Mouse (Mus musculus) neural tube, embryonic 15.5 days (tissue): ENCODE data around the gene 2410004B18Rik. TPM values are rescaled to one million over a fixed set of nuclear protein-coding genes. Genes with fewer than 3 reads are reported as not detected.

Experiments
- ATAC-seq: fragments of 200-750 bp; cut with Nextera tagmentation; 2 replicates; pipeline ENCODE4 v1.8.0; 2017; ENCODE audit warnings: mild to moderate bottlenecking, moderate TSS enrichment, moderate library complexity; ENCODE audit not compliant: low FRiP score
- H3K27ac ChIP-seq: fragments of 300-500 bp; sonication (generic); replicated peaks from 2 replicates; pipeline ENCODE4 v1.5.1; 2015; ENCODE audit warnings: mild to moderate bottlenecking, inconsistent platforms
- H3K27me3 ChIP-seq: fragments of 300-500 bp; sonication (generic); replicated peaks from 2 replicates; pipeline ENCODE4 v1.6.1; 2015; ENCODE audit warnings: inconsistent platforms
- H3K36me3 ChIP-seq: fragments of 300-500 bp; sonication (generic); 2 replicates; pipeline ENCODE4 v1.6.1; 2015; ENCODE audit warnings: inconsistent platforms
- H3K4me1 ChIP-seq: fragments of 300-500 bp; sonication (generic); 2 replicates; pipeline ENCODE4 v1.6.1; 2015; ENCODE audit warnings: inconsistent platforms
- H3K4me2 ChIP-seq: fragments of 300-500 bp; sonication (generic); 2 replicates; pipeline ENCODE4 v1.6.1; 2015; ENCODE audit warnings: inconsistent platforms, mild to moderate bottlenecking, moderate library complexity
- H3K4me3 ChIP-seq: fragments of 300-500 bp; sonication (generic); replicated peaks from 2 replicates; pipeline ENCODE4 v1.5.1; 2015; ENCODE audit warnings: mild to moderate bottlenecking, inconsistent platforms
- H3K9ac ChIP-seq: fragments of 300-500 bp; sonication (generic); replicated peaks from 2 replicates; pipeline ENCODE4 v1.6.1; 2015; ENCODE audit warnings: mild to moderate bottlenecking, inconsistent platforms
- H3K9me3 ChIP-seq: fragments of 300-500 bp; sonication (generic); replicated peaks from 2 replicates; pipeline ENCODE4 v1.6.1; 2016; ENCODE audit warnings: inconsistent platforms
- WGBS: fragments of 180-500 bp; shearing (Covaris S2); methylation state at CpG from one replicate; pipeline ENCODE4 v1.1.7; 2015; ENCODE audit warnings: mixed read lengths; 5-methylcytosine and 5-hydroxymethylcytosine counted together
- polyA plus RNA-seq: library from polyadenylated mRNA; unstranded; fragments of >200 nt; fragmentation: Nextera tagmentation; extraction: Ambion mirVana; gene quantifications from 2 replicates; pipeline ENCODE4 v1.2.1, GENCODE M21; 2015

The 2410004B18Rik gene
- 70.1 and 79.9 TPM in 2 replicates for polyA plus RNA-seq

GRCm38 (mm10) chr3:145937505-145938404 is at the start of gene 2410004B18Rik:
Gene 2410004B18Rik, plus strand, starts transcription at chr3:145938014.
- peak within 1 kb of the TSS; percentile 87 for H3K9ac ChIP-seq
- H3K4me2 ChIP-seq: peak within 1 kb of the TSS; percentile 78
- H3K27ac ChIP-seq: peak within 1 kb of the TSS; percentile 84
- peaks cover 36% of the 10 kb centered on the region for H3K4me1 ChIP-seq
- WGBS: 2% methylated on average over 65 of the region's 70 CpGs
- no peaks in the 10 kb centered on the region for H3K27me3 ChIP-seq
- H3K36me3 ChIP-seq: peaks cover 28% of the 10 kb centered on the region
- peak within 1 kb of the TSS; percentile 98 for H3K4me3 ChIP-seq
- ATAC-seq: peak; percentile 96
- H3K9me3 ChIP-seq: no peaks in the 10 kb centered on the region

- Histone ChIP-seq H3K4me1 (peaks cover 8% of the 10 kb centered on the region), H3K9ac (no peak overlapping the region), H3K9me3 (no peaks in the 10 kb centered on the region), H3K27ac (peak overlapping the region; percentile 58), H3K4me2 (no peak overlapping the region), H3K27me3 (no peaks in the 10 kb centered on the region; the same call in 1 of the 2 replicates), H3K4me3 (no peak overlapping the region), H3K36me3 (no peaks in the 10 kb centered on the region)
- 34% methylated on average over 18 of the region's 18 CpGs for WGBS
- ATAC-seq: peak; percentile 84
These were observed 47.3 kb upstream of the 2410004B18Rik start for GRCm38 (mm10) chr3:145890346-145891132.

- Histone ChIP-seq H3K9ac (no peak overlapping the region), H3K27ac (no peak overlapping the region), H3K27me3 (no peaks in the 10 kb centered on the region; the same call in 1 of the 2 replicates), H3K9me3 (no peaks in the 10 kb centered on the region), H3K4me2 (no peak overlapping the region), H3K4me3 (no peak overlapping the region), H3K36me3 (no peaks in the 10 kb centered on the region), H3K4me1 (0 out of 2 replicates have a peak, but pooled peaks cover 3% of the 10 kb centered on the region)
- WGBS: 85% methylated on average over 3 of the region's 3 CpGs
- no peak for ATAC-seq
These were observed 45.4 kb upstream of the 2410004B18Rik start for GRCm38 (mm10) chr3:145892451-145892850.

- Histone ChIP-seq H3K27ac (0 out of 2 replicates have a peak overlapping the region, but pooled peaks have one; percentile 4), H3K9me3 (no peaks in the 10 kb centered on the region), H3K4me3 (no peak overlapping the region), H3K4me1 (0 out of 2 replicates have a peak, but pooled peaks cover 3% of the 10 kb centered on the region), H3K27me3 (no peaks in the 10 kb centered on the region; the same call in 1 of the 2 replicates), H3K36me3 (no peaks in the 10 kb centered on the region), H3K9ac (no peak overlapping the region), H3K4me2 (no peak overlapping the region)
- WGBS: 32% methylated on average over 12 of the region's 12 CpGs
- ATAC-seq: no peak; the same call in 1 of the 2 replicates
These were observed 43.7 kb upstream of the 2410004B18Rik start for GRCm38 (mm10) chr3:145894131-145894530.

- H3K36me3 ChIP-seq: no peaks in the 10 kb centered on the region
- no peaks in the 10 kb centered on the region; the same call in 1 of the 2 replicates for H3K27me3 ChIP-seq
- H3K9me3 ChIP-seq: no peaks in the 10 kb centered on the region
- no peak for ATAC-seq
- no peak overlapping the region for H3K4me3 ChIP-seq
- no peak overlapping the region for H3K9ac ChIP-seq
- H3K4me1 ChIP-seq: 0 out of 2 replicates have a peak, but pooled peaks cover 3% of the 10 kb centered on the region
- no peak overlapping the region for H3K4me2 ChIP-seq
- WGBS: 75% methylated on average over 11 of the region's 11 CpGs
- H3K27ac ChIP-seq: no peak overlapping the region
These were observed 40.1 kb upstream of the 2410004B18Rik start for GRCm38 (mm10) chr3:145897749-145898148.

GRCm38 (mm10) chr3:145899832-145900231 is 38.0 kb upstream of the 2410004B18Rik start:
- Histone ChIP-seq H3K4me3 (no peak overlapping the region), H3K9ac (no peak overlapping the region), H3K4me2 (no peak overlapping the region), H3K9me3 (no peaks in the 10 kb centered on the region), H3K27me3 (no peaks in the 10 kb centered on the region), H3K27ac (no peak overlapping the region), H3K36me3 (no peaks in the 10 kb centered on the region), H3K4me1 (no peaks in the 10 kb centered on the region)
- ATAC-seq: 0 out of 2 replicates have a peak, but pooled peaks have one; percentile 29
- WGBS: 75% methylated on average over 8 of the region's 8 CpGs

GRCm38 (mm10) chr3:145903530-145903929 is 34.3 kb upstream of the 2410004B18Rik start:
- no peak for ATAC-seq
- H3K4me3 ChIP-seq: no peak overlapping the region
- no peaks in the 10 kb centered on the region for H3K9me3 ChIP-seq
- H3K27ac ChIP-seq: no peak overlapping the region
- H3K4me1 ChIP-seq: no peaks in the 10 kb centered on the region
- H3K4me2 ChIP-seq: no peak overlapping the region
- H3K27me3 ChIP-seq: no peaks in the 10 kb centered on the region
- 83% methylated on average over 8 of the region's 8 CpGs for WGBS
- no peak overlapping the region for H3K9ac ChIP-seq
- no peaks in the 10 kb centered on the region for H3K36me3 ChIP-seq

GRCm38 (mm10) chr3:145904850-145905776 is 32.7 kb upstream of the 2410004B18Rik start:
- H3K36me3 ChIP-seq: no peaks in the 10 kb centered on the region
- no peaks in the 10 kb centered on the region for H3K4me1 ChIP-seq
- WGBS: 53% methylated on average over 22 of the region's 22 CpGs
- H3K4me2 ChIP-seq: peak overlapping the region; percentile 46
- H3K4me3 ChIP-seq: no peak overlapping the region
- no peak overlapping the region for H3K9ac ChIP-seq
- no peaks in the 10 kb centered on the region for H3K9me3 ChIP-seq
- peak; percentile 43; the same call in 1 of the 2 replicates for ATAC-seq
- H3K27me3 ChIP-seq: no peaks in the 10 kb centered on the region
- H3K27ac ChIP-seq: no peak overlapping the region

GRCm38 (mm10) chr3:145906582-145906981 is 31.2 kb upstream of the 2410004B18Rik start:
- no peak overlapping the region for H3K4me3 ChIP-seq
- no peak for ATAC-seq
- no peaks in the 10 kb centered on the region for H3K27me3 ChIP-seq
- no peaks in the 10 kb centered on the region for H3K4me1 ChIP-seq
- H3K27ac ChIP-seq: no peak overlapping the region
- H3K9ac ChIP-seq: no peak overlapping the region
- WGBS: 93% methylated on average over 9 of the region's 9 CpGs
- H3K9me3 ChIP-seq: no peaks in the 10 kb centered on the region
- H3K36me3 ChIP-seq: no peaks in the 10 kb centered on the region
- no peak overlapping the region for H3K4me2 ChIP-seq

- ATAC-seq: no peak
- no peaks in the 10 kb centered on the region for H3K36me3 ChIP-seq
- no peak overlapping the region for H3K27ac ChIP-seq
- 89% methylated on average over 7 of the region's 7 CpGs for WGBS
- H3K9ac ChIP-seq: no peak overlapping the region
- no peaks in the 10 kb centered on the region for H3K9me3 ChIP-seq
- H3K4me1 ChIP-seq: no peaks in the 10 kb centered on the region
- no peaks in the 10 kb centered on the region for H3K27me3 ChIP-seq
- no peak overlapping the region for H3K4me3 ChIP-seq
- no peak overlapping the region for H3K4me2 ChIP-seq
These were observed 25.3 kb upstream of the 2410004B18Rik start for GRCm38 (mm10) chr3:145912512-145912911.
